Mouse (Mus musculus): ENCODE data around the gene Angptl4.

Angptl4 gene

GRCm38 (mm10) chr17:33756108-33756790, 25.4 kb downstream of the Angptl4 start:
- peaks cover 73% of the 10 kb centered on the region for H3K36me3 ChIP-seq (ENCODE audit: insufficient read depth, low read length)
- no peak for TF ChIP-seq CTCF (conservative IDR thresholded peaks at IDR 0.05; ENCODE audit: low read length)
- no peak for TF ChIP-seq POU5F1 (IDR thresholded peaks at IDR 0.05; ENCODE audit: borderline replicate concordance, low read length)
- TF ChIP-seq NANOG (IDR thresholded peaks at IDR 0.05; ENCODE audit: borderline replicate concordance, low read length): no peak
- H3K4me1 ChIP-seq (replicated peaks; ENCODE audit: low read depth, low read length): peaks cover 70% of the 10 kb centered on the region
- no peaks in the 10 kb centered on the region for H3K27me3 ChIP-seq (ENCODE audit: insufficient read depth, low read length)
- peak overlapping the region; percentile 20; the same call in 1 of the 2 replicates for H3K4me3 ChIP-seq (replicated peaks; ENCODE audit: low read length)
- H3K9me3 ChIP-seq (ENCODE audit: low read length): no peaks in the 10 kb centered on the region

- Histone ChIP-seq H3K27me3 (ENCODE audit: insufficient read depth, low read length) (no peaks in the 10 kb centered on the region), H3K4me3 (replicated peaks; ENCODE audit: low read length) (0 out of 2 replicates have a peak overlapping the region, but pooled peaks have one; percentile 20), H3K36me3 (ENCODE audit: insufficient read depth, low read length) (peaks cover 79% of the 10 kb centered on the region), H3K4me1 (replicated peaks; ENCODE audit: low read depth, low read length) (peaks cover 72% of the 10 kb centered on the region), H3K9me3 (ENCODE audit: low read length) (no peaks in the 10 kb centered on the region)
- no peak for TF ChIP-seq NANOG (IDR thresholded peaks at IDR 0.05; ENCODE audit: borderline replicate concordance, low read length)
- TF ChIP-seq CTCF (conservative IDR thresholded peaks at IDR 0.05; ENCODE audit: low read length): no peak
- no peak for TF ChIP-seq POU5F1 (IDR thresholded peaks at IDR 0.05; ENCODE audit: borderline replicate concordance, low read length)
Measured at GRCm38 (mm10) chr17:33755418-33756107, 26.1 kb downstream of the Angptl4 start.

GRCm38 (mm10) chr17:33754656-33755055, 27.0 kb downstream of the Angptl4 start:
- H3K4me3 ChIP-seq (replicated peaks; ENCODE audit: low read length): no peak overlapping the region
- peaks cover 72% of the 10 kb centered on the region for H3K4me1 ChIP-seq (replicated peaks; ENCODE audit: low read depth, low read length)
- TF ChIP-seq POU5F1 (IDR thresholded peaks at IDR 0.05; ENCODE audit: borderline replicate concordance, low read length) (no peak), CTCF (conservative IDR thresholded peaks at IDR 0.05; ENCODE audit: low read length) (peak; percentile 46)

GRCm38 (mm10) chr17:33752297-33752696, 29.3 kb downstream of the Angptl4 start:
- no peak overlapping the region for H3K4me3 ChIP-seq (replicated peaks; ENCODE audit: low read length)
- H3K9me3 ChIP-seq (ENCODE audit: low read length): peaks cover 14% of the 10 kb centered on the region
- no peaks in the 10 kb centered on the region for H3K27me3 ChIP-seq (ENCODE audit: insufficient read depth, low read length)
- peaks cover 49% of the 10 kb centered on the region for H3K4me1 ChIP-seq (replicated peaks; ENCODE audit: low read depth, low read length)
- peaks cover 94% of the 10 kb centered on the region for H3K36me3 ChIP-seq (ENCODE audit: insufficient read depth, low read length)
- TF ChIP-seq CTCF (conservative IDR thresholded peaks at IDR 0.05; ENCODE audit: low read length): no peak
- no peak for TF ChIP-seq NANOG (IDR thresholded peaks at IDR 0.05; ENCODE audit: borderline replicate concordance, low read length)
- TF ChIP-seq POU5F1 (IDR thresholded peaks at IDR 0.05; ENCODE audit: borderline replicate concordance, low read length): no peak

More at GRCm38 (mm10) chr17:33754656-33755055, 27.0 kb downstream of the Angptl4 start:
- H3K27me3 ChIP-seq (ENCODE audit: insufficient read depth, low read length): no peaks in the 10 kb centered on the region
- H3K9me3 ChIP-seq (ENCODE audit: low read length): no peaks in the 10 kb centered on the region
- peaks cover 88% of the 10 kb centered on the region for H3K36me3 ChIP-seq (ENCODE audit: insufficient read depth, low read length)

- peaks cover 91% of the 10 kb centered on the region for H3K36me3 ChIP-seq (ENCODE audit: insufficient read depth, low read length)
- TF ChIP-seq CTCF (conservative IDR thresholded peaks at IDR 0.05; ENCODE audit: low read length) (no peak), POU5F1 (IDR thresholded peaks at IDR 0.05; ENCODE audit: borderline replicate concordance, low read length) (no peak), NANOG (IDR thresholded peaks at IDR 0.05; ENCODE audit: borderline replicate concordance, low read length) (no peak)
Measured at GRCm38 (mm10) chr17:33751181-33751580, 30.4 kb downstream of the Angptl4 start.

GRCm38 (mm10) chr17:33749451-33749850, 32.2 kb downstream of the Angptl4 start:
- no peak for TF ChIP-seq NANOG (IDR thresholded peaks at IDR 0.05; ENCODE audit: borderline replicate concordance, low read length)
- TF ChIP-seq CTCF (conservative IDR thresholded peaks at IDR 0.05; ENCODE audit: low read length): no peak
- no peak for TF ChIP-seq POU5F1 (IDR thresholded peaks at IDR 0.05; ENCODE audit: borderline replicate concordance, low read length)
- Histone ChIP-seq H3K27me3 (ENCODE audit: insufficient read depth, low read length) (no peaks in the 10 kb centered on the region), H3K4me3 (replicated peaks; ENCODE audit: low read length) (no peak overlapping the region), H3K9me3 (ENCODE audit: low read length) (peaks cover 39% of the 10 kb centered on the region), H3K36me3 (ENCODE audit: insufficient read depth, low read length) (peaks cover 94% of the 10 kb centered on the region), H3K4me1 (replicated peaks; ENCODE audit: low read depth, low read length) (peaks cover 22% of the 10 kb centered on the region)

More at GRCm38 (mm10) chr17:33751181-33751580, 30.4 kb downstream of the Angptl4 start:
- H3K9me3 ChIP-seq (ENCODE audit: low read length): peaks cover 22% of the 10 kb centered on the region
- peaks cover 38% of the 10 kb centered on the region for H3K4me1 ChIP-seq (replicated peaks; ENCODE audit: low read depth, low read length)
- no peak overlapping the region for H3K4me3 ChIP-seq (replicated peaks; ENCODE audit: low read length)
- H3K27me3 ChIP-seq (ENCODE audit: insufficient read depth, low read length): no peaks in the 10 kb centered on the region

GRCm38 (mm10) chr17:33746011-33746410, 35.6 kb downstream of the Angptl4 start:
- no peak for TF ChIP-seq CTCF (conservative IDR thresholded peaks at IDR 0.05; ENCODE audit: low read length)
- no peak for TF ChIP-seq POU5F1 (IDR thresholded peaks at IDR 0.05; ENCODE audit: borderline replicate concordance, low read length)
- TF ChIP-seq NANOG (IDR thresholded peaks at IDR 0.05; ENCODE audit: borderline replicate concordance, low read length): no peak

GRCm38 (mm10) chr17:33744686-33745384, 36.8 kb downstream of the Angptl4 start:
- TF ChIP-seq CTCF (conservative IDR thresholded peaks at IDR 0.05; ENCODE audit: low read length) (no peak), NANOG (IDR thresholded peaks at IDR 0.05; ENCODE audit: borderline replicate concordance, low read length) (no peak), POU5F1 (IDR thresholded peaks at IDR 0.05; ENCODE audit: borderline replicate concordance, low read length) (no peak)
- peaks cover 77% of the 10 kb centered on the region for H3K9me3 ChIP-seq (ENCODE audit: low read length)
- no peaks in the 10 kb centered on the region for H3K27me3 ChIP-seq (ENCODE audit: insufficient read depth, low read length)
- H3K4me3 ChIP-seq (replicated peaks; ENCODE audit: low read length): no peak overlapping the region
- no peaks in the 10 kb centered on the region for H3K4me1 ChIP-seq (replicated peaks; ENCODE audit: low read depth, low read length)
- peaks cover 55% of the 10 kb centered on the region for H3K36me3 ChIP-seq (ENCODE audit: insufficient read depth, low read length)

More at GRCm38 (mm10) chr17:33746011-33746410, 35.6 kb downstream of the Angptl4 start:
- H3K36me3 ChIP-seq (ENCODE audit: insufficient read depth, low read length): peaks cover 67% of the 10 kb centered on the region
- H3K4me1 ChIP-seq (replicated peaks; ENCODE audit: low read depth, low read length): 0 out of 2 replicates have a peak, but pooled peaks cover 3% of the 10 kb centered on the region
- H3K27me3 ChIP-seq (ENCODE audit: insufficient read depth, low read length): no peaks in the 10 kb centered on the region
- no peak overlapping the region for H3K4me3 ChIP-seq (replicated peaks; ENCODE audit: low read length)
- peaks cover 72% of the 10 kb centered on the region for H3K9me3 ChIP-seq (ENCODE audit: low read length)

Measured in E14TG2a.4 (cell line).